Mouse (Mus musculus) thymus, adult 2 months (tissue): Measurements from ENCODE around the gene Plxnc1.

Experiments
- CTCF ChIP-seq: fragments of 200-500 bp; IDR thresholded peaks from 2 replicates; pipeline ENCODE4 v1.5.1; 2012; ENCODE audit warnings: mild to moderate bottlenecking, control low read depth, low read length, moderate library complexity, borderline replicate concordance; ENCODE audit not compliant: control insufficient read depth, poor library complexity, insufficient read depth; ENCODE audit errors: extremely low read depth
- POLR2A ChIP-seq: fragments of 200-500 bp; IDR thresholded peaks from 2 replicates; pipeline ENCODE4 v1.6.1; 2012; ENCODE audit warnings: mild to moderate bottlenecking, low read length, control low read depth, moderate library complexity; ENCODE audit not compliant: control insufficient read depth, poor library complexity, insufficient read depth; ENCODE audit errors: extremely low read depth

- TF ChIP-seq CTCF (no peak), POLR2A (no peak)
Observed at GRCm38 (mm10) chr10:94934151-94934614, 10.5 kb downstream of the Plxnc1 start.
